Mouse (Mus musculus): Measurements from ENCODE around the gene Pcdh11x. TPM values are rescaled to one million over a fixed set of nuclear protein-coding genes. Genes with fewer than 3 reads are reported as not detected.
"Not testable (repeated sequence)": the region's sequence is repeated elsewhere in the genome, so short reads cannot be mapped to it uniquely, and the experiment has no call there.

Pcdh11x gene
- polyA plus RNA-seq (2015; fragmentation: Nextera tagmentation; extraction: Ambion mirVana) = 4.0 and 4.6 TPM in 2 replicates

DNA sequence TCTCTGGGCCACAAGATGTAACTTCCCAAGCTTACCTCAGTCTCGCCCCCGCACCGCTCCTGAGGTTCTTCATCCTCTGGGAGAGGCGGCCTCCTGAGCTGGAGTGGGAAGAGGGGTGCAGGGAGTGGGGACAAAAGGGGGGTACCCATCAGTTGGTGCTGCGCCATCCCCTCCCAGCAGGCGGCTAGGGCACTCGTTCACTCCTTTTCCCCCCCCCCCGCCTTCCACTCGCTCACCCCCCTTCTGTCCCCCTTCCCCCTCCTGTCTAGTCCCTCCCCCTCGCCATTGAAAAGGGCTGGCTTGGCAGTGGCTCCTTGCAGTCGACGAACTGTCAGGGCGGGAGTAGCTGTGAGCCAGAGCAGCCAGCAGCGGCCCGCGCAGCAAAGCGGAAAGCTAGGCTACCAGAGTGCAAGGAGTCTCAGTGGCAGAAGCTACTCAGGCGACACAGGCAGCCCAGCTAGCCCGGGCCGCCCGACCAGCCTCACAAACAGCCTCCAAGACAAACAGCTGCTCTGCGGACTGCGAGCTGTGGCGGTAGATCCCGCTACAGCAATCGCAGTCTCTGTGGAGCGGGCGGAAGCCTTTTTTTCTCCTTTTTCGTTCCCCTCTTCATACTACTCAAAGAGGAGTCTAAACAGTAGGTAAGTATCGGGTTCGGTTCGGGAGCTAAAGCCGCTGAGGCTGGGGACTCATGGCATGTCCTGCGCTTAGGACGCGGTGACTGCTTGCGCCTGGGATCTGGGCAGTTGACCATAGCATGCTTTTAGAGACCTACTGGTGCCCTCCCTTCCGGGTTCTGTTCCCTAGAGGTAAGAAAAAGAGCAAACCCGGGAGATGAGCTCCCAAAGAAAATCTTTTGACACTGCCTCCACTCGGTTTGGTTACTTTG, at the start of gene Pcdh11x:
Gene Pcdh11x (plus strand): TSS at position 249 of the 889 bp plus-strand sequence.
- peak within 1 kb of the TSS; percentile 80 for H3K9ac ChIP-seq
- H3K4me3 ChIP-seq = peak within 1 kb of the TSS; percentile 61
- 5% methylated on average over 36 of the region's 40 CpGs for WGBS
- H3K36me3 ChIP-seq = no peaks in the 10 kb centered on the region
- H3K4me1 ChIP-seq = no peaks in the 10 kb centered on the region
- no peaks in the 10 kb centered on the region for H3K9me3 ChIP-seq
- peak; percentile 63 for ATAC-seq (ENCODE audit: extremely low read depth, insufficient number of reproducible peaks, low FRiP score, low TSS enrichment)
- H3K4me2 ChIP-seq = peak within 1 kb of the TSS; percentile 81
- H3K27ac ChIP-seq (replicated peaks) = no peak within 1 kb of the TSS
- H3K27me3 ChIP-seq (replicated peaks) = peaks cover 4% of the 10 kb centered on the region; the same call in 1 of the 2 replicates

DNA sequence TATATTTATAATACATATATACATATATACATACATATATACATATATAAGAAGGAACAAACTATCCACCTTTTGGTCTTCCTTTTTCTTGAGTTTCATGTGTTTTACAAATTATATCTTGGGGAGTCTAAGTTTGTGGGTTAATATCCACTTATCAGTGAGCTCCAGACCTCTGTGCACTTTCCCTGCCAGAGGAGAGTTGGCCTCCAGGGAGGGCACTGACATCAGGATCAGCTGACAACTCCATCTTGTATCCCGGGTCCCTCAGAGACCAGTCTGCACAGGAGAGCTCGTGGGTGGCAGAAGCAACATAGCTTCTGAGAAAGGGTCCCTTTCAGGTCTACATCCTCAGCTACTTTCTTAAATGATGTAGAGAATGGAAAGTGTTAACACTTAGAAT, 30.0 kb upstream of the Pcdh11x start:
- no peak overlapping the region for H3K9ac ChIP-seq
- no peaks in the 10 kb centered on the region for H3K4me1 ChIP-seq
- WGBS = 56% methylated on average over 2 of the region's 2 CpGs
- H3K27me3 ChIP-seq (replicated peaks) = no peaks in the 10 kb centered on the region
- H3K4me2 ChIP-seq = no peak overlapping the region
- ATAC-seq (ENCODE audit: extremely low read depth, insufficient number of reproducible peaks, low FRiP score, low TSS enrichment) = no peak
- H3K36me3 ChIP-seq = no peaks in the 10 kb centered on the region
- H3K9me3 ChIP-seq = no peaks in the 10 kb centered on the region
- no peak overlapping the region for H3K4me3 ChIP-seq
- H3K27ac ChIP-seq (replicated peaks) = no peak overlapping the region

DNA sequence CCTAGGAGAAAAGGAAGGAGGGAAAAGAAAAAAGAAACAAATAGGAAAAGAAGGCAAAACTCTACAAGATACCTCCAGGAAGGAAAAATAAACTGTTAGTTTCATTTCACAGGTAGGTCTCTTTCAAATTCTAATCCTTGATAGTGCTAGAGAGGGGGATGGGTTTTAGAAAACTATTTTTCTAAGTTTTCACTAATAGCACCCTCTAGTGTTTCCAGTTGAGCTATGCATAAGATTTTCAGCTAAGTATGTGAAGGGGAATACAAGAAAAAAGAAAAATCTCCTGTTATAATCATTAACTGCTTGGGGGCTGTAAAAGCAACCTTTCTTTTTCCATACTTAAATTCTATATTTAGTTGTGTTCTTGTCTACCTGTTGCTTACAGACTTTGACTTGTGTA, 4.5 kb upstream of the Pcdh11x start:
- no peak for ATAC-seq (ENCODE audit: extremely low read depth, insufficient number of reproducible peaks, low FRiP score, low TSS enrichment)
- no peak overlapping the region for H3K9ac ChIP-seq
- no peak overlapping the region for H3K4me2 ChIP-seq
- H3K27ac ChIP-seq (replicated peaks) = no peak overlapping the region
- no peaks in the 10 kb centered on the region for H3K9me3 ChIP-seq
- H3K4me3 ChIP-seq = no peak overlapping the region
- H3K27me3 ChIP-seq (replicated peaks) = no peaks in the 10 kb centered on the region; the same call in 1 of the 2 replicates
- H3K36me3 ChIP-seq = no peaks in the 10 kb centered on the region
- no peaks in the 10 kb centered on the region for H3K4me1 ChIP-seq

DNA sequence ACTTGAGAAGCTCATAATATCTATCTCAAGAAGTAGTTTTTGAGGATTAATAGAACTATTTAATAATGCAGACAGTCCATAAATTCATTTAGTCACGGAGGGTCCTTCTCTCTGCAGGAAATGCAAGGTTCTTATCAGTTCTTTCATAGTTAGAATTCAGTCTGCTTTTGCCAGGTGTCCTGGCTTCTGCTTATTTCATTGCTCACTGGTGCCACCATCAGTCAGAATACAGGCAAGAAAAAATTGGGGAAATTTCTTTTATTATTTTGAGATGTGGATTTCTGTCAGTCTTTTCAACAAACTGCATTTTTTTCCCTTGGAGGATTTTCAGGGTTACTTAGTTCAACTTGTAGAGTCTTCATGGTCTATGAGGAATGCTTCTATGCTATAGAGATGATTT, 2.6 kb upstream of the Pcdh11x start:
- H3K9ac ChIP-seq = no peak overlapping the region
- H3K36me3 ChIP-seq = no peaks in the 10 kb centered on the region
- H3K4me2 ChIP-seq = no peak overlapping the region
- H3K27ac ChIP-seq (replicated peaks) = no peak overlapping the region
- no peaks in the 10 kb centered on the region for H3K4me1 ChIP-seq
- H3K9me3 ChIP-seq = no peaks in the 10 kb centered on the region
- WGBS = 3% methylated on average over 1 of the region's 1 CpGs
- ATAC-seq (ENCODE audit: extremely low read depth, insufficient number of reproducible peaks, low FRiP score, low TSS enrichment) = no peak
- H3K27me3 ChIP-seq (replicated peaks) = no peaks in the 10 kb centered on the region; the same call in 1 of the 2 replicates
- no peak overlapping the region for H3K4me3 ChIP-seq

DNA sequence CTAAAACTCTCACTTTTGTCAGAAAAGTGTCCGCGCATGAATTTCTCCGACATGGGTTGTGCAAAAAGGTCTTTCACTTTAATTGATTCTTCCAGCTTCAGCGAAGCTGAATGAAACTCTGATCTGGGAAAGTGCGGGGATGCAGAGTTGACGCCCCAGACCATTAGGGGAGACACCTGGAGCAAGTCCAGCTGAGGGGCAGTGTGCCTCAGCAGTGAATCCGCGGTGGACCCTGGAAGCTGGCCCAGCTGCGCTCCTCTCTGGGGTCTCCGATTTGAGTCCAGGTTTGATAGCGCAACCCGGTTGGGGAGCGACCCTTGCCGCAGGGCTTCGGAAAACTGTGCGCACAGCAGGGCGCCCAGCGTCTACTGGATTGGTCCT, 831 bp downstream of the Pcdh11x start:
- Histone ChIP-seq H3K4me3 (peak overlapping the region; percentile 61), H3K4me2 (peak overlapping the region; percentile 81), H3K4me1 (no peaks in the 10 kb centered on the region), H3K27me3 (replicated peaks) (peaks cover 4% of the 10 kb centered on the region; the same call in 1 of the 2 replicates), H3K36me3 (no peaks in the 10 kb centered on the region), H3K27ac (replicated peaks) (no peak overlapping the region), H3K9ac (peak overlapping the region; percentile 80), H3K9me3 (no peaks in the 10 kb centered on the region)
- ATAC-seq (ENCODE audit: extremely low read depth, insufficient number of reproducible peaks, low FRiP score, low TSS enrichment) = no peak
- WGBS = 3% methylated on average over 18 of the region's 18 CpGs

DNA sequence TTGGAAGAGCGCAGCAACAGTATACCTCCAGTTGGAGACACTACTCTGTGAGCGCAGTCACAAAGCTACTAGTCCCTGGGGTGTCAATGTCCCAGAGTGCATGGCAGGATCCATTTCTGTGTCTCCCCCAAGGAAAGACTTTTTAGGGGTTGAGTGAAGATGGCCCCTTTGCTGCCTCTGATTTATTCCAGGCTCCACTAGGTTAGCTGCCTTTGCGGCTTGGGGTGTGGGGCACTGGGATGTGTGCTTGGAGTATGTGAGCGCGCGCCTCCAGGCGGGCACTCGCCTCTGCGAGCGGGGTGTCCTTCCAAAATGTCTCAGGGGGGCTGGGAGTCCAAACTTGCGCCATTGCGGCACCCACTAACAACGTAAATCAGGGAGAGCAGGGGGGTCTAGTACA, 1.6 kb downstream of the Pcdh11x start:
- no peaks in the 10 kb centered on the region for H3K4me1 ChIP-seq
- no peaks in the 10 kb centered on the region for H3K36me3 ChIP-seq
- WGBS = 11% methylated on average over 13 of the region's 13 CpGs
- H3K4me3 ChIP-seq = peak overlapping the region; percentile 61
- no peak for ATAC-seq (ENCODE audit: extremely low read depth, insufficient number of reproducible peaks, low FRiP score, low TSS enrichment)
- no peaks in the 10 kb centered on the region for H3K9me3 ChIP-seq
- H3K27me3 ChIP-seq (replicated peaks) = peaks cover 4% of the 10 kb centered on the region; the same call in 1 of the 2 replicates
- H3K4me2 ChIP-seq = peak overlapping the region; percentile 81
- H3K9ac ChIP-seq = 0 out of 2 replicates have a peak overlapping the region, but pooled peaks have one; percentile 19
- H3K27ac ChIP-seq (replicated peaks) = no peak overlapping the region

DNA sequence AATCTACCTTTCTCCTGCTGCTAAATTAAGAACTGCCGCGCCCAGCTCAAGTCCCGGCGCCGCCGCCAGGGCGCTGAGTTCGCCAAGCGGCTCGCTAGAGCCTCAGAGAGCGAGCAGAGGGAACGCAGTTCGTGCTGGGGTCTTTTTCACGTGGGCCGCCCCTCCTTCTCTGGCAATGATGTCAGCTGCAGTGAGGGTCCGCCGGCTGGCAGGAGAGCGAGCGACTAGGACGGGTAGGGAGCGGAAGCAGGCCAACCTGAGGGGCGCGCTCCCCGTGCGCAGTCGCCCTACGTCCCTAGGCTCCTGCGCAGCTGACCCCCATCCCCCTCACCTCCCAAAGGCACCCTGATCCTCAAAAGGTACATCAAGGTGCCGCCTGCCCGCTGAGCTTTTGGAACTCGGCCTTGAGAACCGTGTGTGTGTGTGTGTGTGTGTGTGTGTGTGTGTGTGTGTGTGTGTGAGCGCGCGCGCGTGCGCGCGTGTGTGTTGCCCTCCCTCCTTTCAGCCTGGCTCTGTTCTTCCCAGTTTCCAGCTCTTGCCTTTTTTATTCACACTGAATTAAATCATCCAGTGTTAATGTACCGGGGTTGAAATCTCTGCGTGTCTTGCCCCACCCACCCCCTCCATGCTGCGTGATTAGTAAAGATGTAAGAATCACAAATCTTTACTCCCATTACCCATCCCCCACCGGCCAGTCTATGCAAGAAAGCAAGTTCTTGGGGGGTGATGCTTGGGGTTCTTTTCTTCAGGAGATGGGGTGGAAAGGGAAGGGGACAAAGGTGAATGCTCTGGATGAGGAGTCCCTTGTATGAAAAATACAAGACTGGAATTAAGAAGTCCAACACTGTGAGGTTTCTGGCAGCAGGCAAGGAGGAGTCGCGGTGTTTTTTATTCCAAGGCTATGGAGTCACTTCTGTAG, 3.0 kb downstream of the Pcdh11x start:
- ATAC-seq (ENCODE audit: extremely low read depth, insufficient number of reproducible peaks, low FRiP score, low TSS enrichment) = no peak
- 0 out of 2 replicates have a peak overlapping the region, but pooled peaks have one; percentile 15 for H3K27ac ChIP-seq (replicated peaks)
- H3K36me3 ChIP-seq = no peaks in the 10 kb centered on the region
- WGBS = 3% methylated on average over 23 of the region's 46 CpGs
- peaks cover 4% of the 10 kb centered on the region; the same call in 1 of the 2 replicates for H3K27me3 ChIP-seq (replicated peaks)
- peak overlapping the region; percentile 61 for H3K4me3 ChIP-seq
- H3K9ac ChIP-seq = peak overlapping the region; percentile 74
- peak overlapping the region; percentile 81 for H3K4me2 ChIP-seq
- H3K9me3 ChIP-seq = no peaks in the 10 kb centered on the region
- H3K4me1 ChIP-seq = no peaks in the 10 kb centered on the region

DNA sequence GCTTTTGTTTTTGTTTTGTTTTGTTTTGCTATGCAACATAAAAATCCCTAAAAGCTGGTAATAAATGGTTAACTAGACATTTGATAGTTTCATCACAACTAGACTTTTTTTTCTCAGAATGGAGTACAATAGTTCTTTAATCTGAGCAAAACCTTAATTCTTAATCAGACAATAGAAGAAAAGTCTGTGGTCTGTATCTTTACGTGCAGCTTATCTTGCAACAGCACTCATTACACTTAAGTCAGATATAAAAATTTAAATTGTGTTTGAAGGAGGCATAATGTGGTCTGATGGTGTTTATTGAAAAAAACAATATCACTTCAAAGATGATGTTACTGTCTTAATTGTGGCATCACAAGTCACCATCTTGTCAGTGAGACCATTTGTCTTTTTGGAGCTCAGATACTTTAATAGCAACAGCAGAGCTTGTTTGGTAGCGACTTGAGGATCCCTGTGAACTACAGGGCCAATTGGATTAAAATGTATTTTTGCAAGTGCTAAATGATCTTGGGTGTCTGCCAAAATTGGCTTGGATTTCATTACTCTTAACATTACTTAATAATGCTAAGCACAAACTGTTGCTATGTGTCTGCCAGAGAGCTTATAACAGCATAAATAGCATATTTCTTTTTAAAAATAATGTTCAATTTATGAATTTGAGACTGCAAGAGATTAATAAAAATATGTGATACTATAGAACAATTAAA, 11.6 kb downstream of the Pcdh11x start:
- H3K4me3 ChIP-seq = no peak overlapping the region
- H3K9ac ChIP-seq = no peak overlapping the region
- no peaks in the 10 kb centered on the region for H3K9me3 ChIP-seq
- no peak overlapping the region for H3K27ac ChIP-seq (replicated peaks)
- H3K27me3 ChIP-seq (replicated peaks) = no peaks in the 10 kb centered on the region
- no peak overlapping the region for H3K4me2 ChIP-seq
- WGBS = 39% methylated on average over 2 of the region's 2 CpGs
- H3K36me3 ChIP-seq = no peaks in the 10 kb centered on the region
- no peaks in the 10 kb centered on the region for H3K4me1 ChIP-seq
- ATAC-seq (ENCODE audit: extremely low read depth, insufficient number of reproducible peaks, low FRiP score, low TSS enrichment) = no peak

DNA sequence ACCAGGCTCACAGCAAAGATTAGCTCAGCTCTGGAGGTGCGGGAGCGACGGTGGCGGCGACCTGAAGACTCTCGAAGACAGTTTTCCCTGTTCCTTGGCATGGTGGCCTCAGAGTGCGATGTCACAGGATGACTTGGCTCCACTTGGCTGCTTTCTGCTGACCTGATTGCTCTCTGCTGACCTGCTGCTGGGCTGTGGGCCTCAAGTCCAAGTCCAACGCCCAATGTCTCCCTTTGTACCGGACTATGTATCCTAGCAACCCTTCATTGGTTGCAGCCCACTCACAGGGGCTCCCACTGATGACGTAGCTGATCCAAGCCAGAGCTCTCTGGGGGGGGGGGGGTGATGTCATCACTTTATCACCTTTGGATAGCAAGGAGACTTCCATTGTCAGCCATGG, 22.9 kb downstream of the Pcdh11x start, which contains the start of gene H2afb3:
Gene H2afb3 (minus strand): TSS at position 101 of the 400 bp plus-strand sequence.
- H3K4me3 ChIP-seq; H3K4me1 ChIP-seq; H3K9me3 ChIP-seq; H3K9ac ChIP-seq; H3K27me3 ChIP-seq (replicated peaks); H3K4me2 ChIP-seq; ATAC-seq (ENCODE audit: extremely low read depth, insufficient number of reproducible peaks, low FRiP score, low TSS enrichment); H3K27ac ChIP-seq (replicated peaks); H3K36me3 ChIP-seq: not testable (repeated sequence)
- 75% methylated on average over 9 of the region's 10 CpGs for WGBS

DNA sequence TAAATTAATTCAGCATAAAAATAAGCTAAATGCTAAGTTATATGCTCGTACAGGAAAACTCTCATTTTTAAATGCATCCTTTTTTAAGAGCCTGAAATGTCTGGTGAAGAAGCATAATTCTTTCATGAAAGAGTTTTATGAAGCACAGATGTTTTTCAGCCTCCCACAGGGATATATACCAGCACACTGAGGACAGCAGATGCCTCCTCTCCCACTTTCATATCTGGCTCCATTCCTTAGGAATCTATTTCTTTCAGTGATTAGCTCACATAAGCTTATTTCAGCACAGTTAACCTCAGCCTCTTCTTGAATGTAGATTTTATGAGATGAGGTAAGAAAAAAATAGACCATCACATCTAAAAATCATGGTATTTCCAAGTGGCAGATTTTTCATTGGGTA, 176.2 kb downstream of the Pcdh11x start:
- no peaks in the 10 kb centered on the region for H3K4me1 ChIP-seq
- H3K9ac ChIP-seq = no peak overlapping the region
- 66% methylated on average over 1 of the region's 1 CpGs for WGBS
- H3K9me3 ChIP-seq = no peaks in the 10 kb centered on the region
- H3K4me2 ChIP-seq = no peak overlapping the region
- no peak for ATAC-seq (ENCODE audit: extremely low read depth, insufficient number of reproducible peaks, low FRiP score, low TSS enrichment)
- H3K27ac ChIP-seq (replicated peaks) = no peak overlapping the region
- H3K36me3 ChIP-seq = no peaks in the 10 kb centered on the region
- no peaks in the 10 kb centered on the region for H3K27me3 ChIP-seq (replicated peaks)
- H3K4me3 ChIP-seq = no peak overlapping the region

DNA sequence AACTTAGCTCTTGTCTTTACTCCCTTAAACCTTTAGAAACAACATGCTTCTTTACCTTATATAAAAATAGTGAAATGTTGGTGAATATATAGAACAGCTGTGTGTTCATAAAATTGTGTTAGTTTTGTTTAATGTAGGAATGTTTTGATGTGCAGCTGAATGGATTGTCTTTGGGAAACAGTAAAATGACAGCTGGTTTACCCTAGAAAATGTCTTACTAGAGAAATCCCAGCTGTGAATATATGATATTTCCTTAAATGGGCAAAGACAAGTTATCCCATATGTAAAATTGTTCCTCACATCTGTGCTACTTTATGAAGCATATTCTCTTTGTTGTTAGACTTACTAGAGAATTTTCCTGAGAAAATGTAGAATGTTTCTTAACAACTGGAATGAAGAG, 196.4 kb downstream of the Pcdh11x start:
- no peak for ATAC-seq (ENCODE audit: extremely low read depth, insufficient number of reproducible peaks, low FRiP score, low TSS enrichment)
- Histone ChIP-seq H3K36me3 (no peaks in the 10 kb centered on the region), H3K27ac (replicated peaks) (no peak overlapping the region), H3K4me1 (no peaks in the 10 kb centered on the region), H3K27me3 (replicated peaks) (no peaks in the 10 kb centered on the region), H3K4me2 (no peak overlapping the region), H3K4me3 (no peak overlapping the region), H3K9me3 (no peaks in the 10 kb centered on the region), H3K9ac (no peak overlapping the region)
